Mouse (Mus musculus) stomach, postnatal 0 days (tissue): ENCODE measurements around the gene Nup133.

Experiments used
- CTCF ChIP-seq: IDR thresholded peaks from 2 replicates; pipeline ENCODE4 v1.5.1; 2016; ENCODE audit warnings: antibody characterized with exemption, low read depth, mild to moderate bottlenecking, moderate library complexity
- EP300 ChIP-seq: optimal IDR thresholded peaks from 2 replicates; pipeline ENCODE3; 2016; ENCODE audit warnings: antibody characterized with exemption

GRCm38 (mm10) chr8:123894502-123895097 is 54.5 kb downstream of the Nup133 start, which contains the start of gene Acta1:
- TF ChIP-seq EP300, result no peak
- TF ChIP-seq CTCF, result no peak
